Mouse (Mus musculus) Patski (cell line): ENCODE measurements around the gene Lif. TPM values are rescaled to one million over a fixed set of nuclear protein-coding genes. Genes with fewer than 3 reads are reported as not detected.

Experiments
- ATAC-seq: fragments of 100-300 bp; one replicate; pipeline ENCODE4 v1.8.0; 2021
- CTCF ChIA-PET: fragments of 350-600 bp; sonication (Branson Sonifier 250); formaldehyde crosslinking; loops from one replicate; lab custom pipeline; 2022; ENCODE audit warnings: inconsistent platforms; lab: Charles Lee
- POLR2A ChIA-PET: fragments of 350-600 bp; sonication (Branson Sonifier 250); formaldehyde crosslinking; loops from one replicate; lab custom pipeline; 2022; ENCODE audit warnings: antibody characterized with exemption, inconsistent platforms; lab: Charles Lee
- DNase-seq: peaks from one replicate; pipeline ENCODE4 v3.0.0-alpha.2; 2011; ENCODE audit warnings: low read depth, low spot score
- H3K27me3 ChIP-seq: fragments of 371-371 bp; one replicate; pipeline ENCODE4 v1.5.1; 2021
- CTCF ChIP-seq: fragments of 100-300 bp; IDR thresholded peaks from one replicate; pipeline ENCODE4 v1.5.1; 2021
- in situ Hi-C: fragments of 300-500 bp; cut with MboI; formaldehyde crosslinking; loops from 3 replicates; pipeline ENCODE4 v1.11.1; 2018; ENCODE audit warnings: low pct_unique_long_range_greater_than_20kb, mixed read lengths
- polyA plus RNA-seq: library from polyadenylated mRNA; unstranded; gene quantifications from one replicate; pipeline ENCODE4 v1.2.3, GENCODE M21; 2021

The Lif gene
- polyA plus RNA-seq, 1 experiment from 2014 or later: 31.3 TPM

DNA sequence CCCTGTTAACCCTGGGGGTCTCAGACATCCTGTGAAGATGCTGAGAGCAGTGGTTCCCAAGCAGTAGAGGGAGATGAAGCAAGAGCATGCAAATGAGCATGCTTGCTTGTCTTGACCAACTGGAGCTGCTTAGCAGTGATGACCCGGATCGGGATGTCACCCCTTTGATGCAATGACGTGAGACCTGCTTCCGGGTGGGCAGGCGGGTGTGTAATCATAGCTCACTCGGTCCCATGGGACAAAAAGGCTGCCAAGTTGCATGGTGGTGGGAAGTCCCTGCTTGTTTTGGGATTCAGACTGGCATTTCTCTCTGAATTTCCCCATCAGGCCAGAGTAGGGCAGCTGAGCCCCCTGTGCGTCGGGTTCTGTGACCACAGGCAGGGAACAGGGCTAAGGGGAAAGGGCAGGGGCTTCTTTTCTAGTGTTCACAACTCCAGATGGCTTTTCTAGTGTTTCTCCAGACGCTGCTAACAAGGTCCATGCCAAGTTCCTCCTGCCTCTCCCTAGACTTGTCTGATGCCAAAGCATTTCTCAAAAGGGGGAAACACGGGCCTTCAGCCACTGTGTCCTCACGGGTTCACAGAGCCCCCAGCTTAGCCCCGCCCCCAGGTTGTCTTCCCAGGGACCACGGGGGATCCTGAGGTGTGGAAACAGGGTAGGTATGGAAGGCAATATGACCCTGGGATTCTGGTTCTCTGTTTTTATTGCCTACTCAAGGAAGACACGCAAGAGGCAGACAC is 42.5 kb downstream of the Lif start:
- in situ Hi-C loops: loop anchor here (5.0 to 25.0 kb wide), 3 partner anchors 38 to 1562 kb away; partner anchors contain the start of gene Aebp1
- ChIA-PET CTCF (interaction anchor here (0.9 to 4.4 kb wide), 8 partner anchors 9 to 122 kb away, joined by 3 to 22 read pairs (median 5); no protein-coding TSS in a partner anchor), POLR2A (interaction anchor here (1.1 kb wide), 1 partner anchor 33 kb away, joined by 4 read pairs; no protein-coding TSS in a partner anchor)
- ATAC-seq (peak; percentile 33), DNase-seq (no peak)
- TF ChIP-seq CTCF: no peak
- H3K27me3 ChIP-seq: no peaks in the 10 kb centered on the region

DNA sequence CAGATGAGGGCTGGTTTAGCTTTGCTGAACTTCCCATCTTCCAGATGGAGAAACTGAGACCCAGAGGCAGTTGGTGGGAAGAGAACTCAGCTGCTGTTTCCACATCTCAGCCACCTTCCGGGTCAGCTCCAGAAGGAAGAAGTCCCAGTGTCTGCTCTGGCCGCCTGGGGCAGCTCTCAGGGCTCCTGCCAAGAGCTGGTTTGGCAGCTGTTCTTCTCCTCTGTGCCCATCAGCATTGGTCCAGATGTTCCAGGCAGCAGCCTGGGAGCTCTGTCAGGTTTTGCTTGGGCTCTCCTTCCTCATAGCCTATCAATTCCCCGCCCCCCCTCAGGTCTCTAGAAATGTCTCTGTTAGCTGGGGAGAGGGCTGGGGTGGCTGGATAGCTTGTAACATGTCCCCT is 43.3 kb downstream of the Lif start:
- no peaks in the 10 kb centered on the region for H3K27me3 ChIP-seq
- TF ChIP-seq CTCF: no peak
- DNase-seq (no peak), ATAC-seq (no peak)
- ChIA-PET CTCF (interaction anchor here (0.9 to 2.2 kb wide), 5 partner anchors 38 to 121 kb away, joined by 3 to 6 read pairs (median 5); no protein-coding TSS in a partner anchor), POLR2A (interaction anchor here (1.6 kb wide), 1 partner anchor 15 kb away, joined by 3 read pairs; no protein-coding TSS in a partner anchor)
- in situ Hi-C loops: loop anchor here (10.0 kb wide), 1 partner anchor 196 kb away; no protein-coding TSS in a partner anchor

DNA sequence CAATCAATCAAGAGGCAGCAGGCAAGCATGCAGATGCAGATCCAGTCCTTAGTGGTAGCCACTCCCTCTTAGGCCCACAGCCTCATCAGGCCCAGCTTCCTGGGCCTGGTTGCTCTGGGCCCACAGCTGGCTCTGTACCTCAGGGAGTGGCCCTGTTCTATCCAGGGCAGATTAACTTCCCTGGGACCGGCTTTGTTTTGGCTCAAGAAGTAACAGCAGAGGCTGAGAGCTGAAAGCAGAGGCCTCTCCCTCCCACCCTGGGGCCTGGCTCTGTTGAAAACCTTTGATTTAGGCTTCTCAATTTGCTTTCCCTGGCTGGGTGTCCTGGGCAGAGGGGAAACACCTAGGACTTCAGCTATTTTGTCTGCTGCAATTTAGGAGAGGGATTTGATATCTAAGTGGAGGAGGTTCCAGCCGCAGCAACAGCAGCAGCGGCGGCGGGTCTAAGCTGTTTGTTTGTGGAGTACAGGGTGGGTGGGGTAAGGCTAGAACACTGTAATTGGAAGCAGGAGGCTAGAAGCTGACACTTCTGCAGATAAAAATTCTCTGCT is 45.1 kb downstream of the Lif start:
- TF ChIP-seq CTCF: no peak
- H3K27me3 ChIP-seq: no peaks in the 10 kb centered on the region
- ChIA-PET CTCF (interaction anchor here (1.0 to 1.2 kb wide), 3 partner anchors 32 to 43 kb away, joined by 3 read pairs; no protein-coding TSS in a partner anchor), POLR2A (interaction anchor here (1.6 kb wide), 1 partner anchor 40 kb away, joined by 6 read pairs; no protein-coding TSS in a partner anchor)
- no peak for ATAC-seq
- DNase-seq: no peak
- in situ Hi-C loops: loop anchor here (10.0 kb wide), 1 partner anchor 198 kb away; no protein-coding TSS in a partner anchor

DNA sequence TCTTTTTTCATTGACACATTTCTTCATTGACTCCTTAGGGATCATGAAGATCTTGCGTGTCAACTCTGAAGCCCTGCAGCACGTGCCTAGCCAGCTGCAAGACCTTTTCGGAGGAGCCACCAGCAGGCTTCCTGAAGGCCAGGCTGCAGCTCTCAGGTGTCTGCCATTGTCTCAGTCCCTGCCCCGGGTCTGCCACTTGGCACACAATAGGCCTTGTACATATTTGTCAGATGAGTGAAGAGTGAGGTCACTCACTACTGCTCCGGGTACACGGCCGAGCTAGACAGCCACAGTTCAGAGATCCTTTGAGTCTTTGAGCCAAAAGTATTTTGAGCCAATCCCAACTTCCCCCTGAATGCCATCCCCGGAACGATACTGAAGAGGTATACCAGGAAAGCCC is 45.7 kb downstream of the Lif start:
- CTCF ChIA-PET: interaction anchor here (1.0 to 1.2 kb wide), 3 partner anchors 32 to 44 kb away, joined by 3 read pairs; no protein-coding TSS in a partner anchor
- no peak for TF ChIP-seq CTCF
- POLR2A ChIA-PET: interaction anchor here (1.6 kb wide), 1 partner anchor 40 kb away, joined by 6 read pairs; no protein-coding TSS in a partner anchor
- peak; percentile 59 for DNase-seq
- in situ Hi-C loops: loop anchor here (10.0 kb wide), 1 partner anchor 198 kb away; no protein-coding TSS in a partner anchor
- H3K27me3 ChIP-seq: no peaks in the 10 kb centered on the region
- ATAC-seq: no peak

DNA sequence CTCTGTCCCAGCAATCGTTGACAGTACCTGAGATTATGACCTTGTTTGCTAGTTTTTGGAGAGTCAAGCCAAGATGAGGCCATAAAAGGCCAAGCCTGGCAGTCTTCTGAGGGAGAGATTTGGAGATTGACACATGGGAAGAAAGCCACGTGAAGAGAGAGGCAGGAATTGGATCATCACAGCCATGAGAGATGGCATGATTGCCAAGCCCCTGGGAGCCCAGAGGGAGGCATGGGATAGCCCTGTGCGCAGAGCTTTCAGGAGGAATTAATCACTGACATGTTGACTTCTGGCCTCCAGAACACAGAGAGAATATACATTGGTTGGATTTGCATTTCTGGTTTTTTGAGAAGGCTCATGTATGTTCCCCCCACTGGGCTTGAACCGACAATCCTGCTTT is 46.8 kb downstream of the Lif start:
- TF ChIP-seq CTCF: no peak
- CTCF ChIA-PET: no interaction called here
- ATAC-seq (no peak), DNase-seq (no peak)
- POLR2A ChIA-PET: no interaction called here
- no peaks in the 10 kb centered on the region for H3K27me3 ChIP-seq
- in situ Hi-C loops: loop anchor here (10.0 kb wide), 1 partner anchor 199 kb away; no protein-coding TSS in a partner anchor

DNA sequence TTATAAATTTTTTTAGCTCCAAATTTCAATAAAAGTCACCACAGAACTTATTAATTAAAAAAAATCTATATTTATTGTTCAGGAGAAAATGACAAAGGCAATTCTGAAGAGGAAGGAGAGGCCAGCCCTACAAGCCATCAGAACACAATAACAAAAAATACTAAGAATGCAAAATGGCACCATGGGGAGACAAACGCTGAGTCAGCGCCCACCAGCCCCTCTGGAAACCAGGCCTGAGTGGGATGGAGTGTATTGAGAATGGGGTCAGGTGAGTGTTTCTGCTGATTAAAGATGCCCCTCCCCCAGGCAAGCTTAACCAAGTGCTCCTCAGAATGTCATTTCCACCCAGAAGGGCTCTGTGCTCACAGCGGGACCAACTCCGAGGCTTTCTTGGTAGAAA is 47.7 kb downstream of the Lif start:
- DNase-seq: no peak
- no peak for TF ChIP-seq CTCF
- in situ Hi-C loops: loop anchor here (10.0 kb wide), 1 partner anchor 200 kb away; no protein-coding TSS in a partner anchor
- ATAC-seq: no peak
- no peaks in the 10 kb centered on the region for H3K27me3 ChIP-seq
- ChIA-PET CTCF (no interaction called here), POLR2A (no interaction called here)

DNA sequence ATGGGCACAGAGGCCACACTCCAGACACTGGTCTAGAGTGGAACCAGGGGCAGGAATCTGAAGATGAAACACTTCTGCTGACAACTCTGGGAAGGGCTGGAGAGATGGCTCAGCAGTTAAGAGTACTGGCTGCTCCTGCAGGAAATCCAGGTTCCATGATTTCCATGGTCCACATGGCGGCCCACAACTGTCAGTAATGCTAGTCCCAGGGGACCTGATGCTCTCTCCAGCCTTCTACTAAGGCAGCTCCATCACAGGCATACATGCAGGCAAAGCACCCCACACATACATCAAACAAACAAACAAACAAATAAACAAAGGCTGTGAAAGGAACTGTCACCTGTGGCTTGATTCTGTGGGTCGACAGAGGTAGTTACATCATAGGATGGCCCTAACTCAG is 48.7 kb downstream of the Lif start:
- DNase-seq: no peak
- no peak for ATAC-seq
- no peaks in the 10 kb centered on the region for H3K27me3 ChIP-seq
- POLR2A ChIA-PET: interaction anchor here (1.3 kb wide), 1 partner anchor 45 kb away, joined by 4 read pairs; no protein-coding TSS in a partner anchor
- TF ChIP-seq CTCF: no peak
- in situ Hi-C loops: loop anchor here (10.0 kb wide), 1 partner anchor 201 kb away; no protein-coding TSS in a partner anchor
- CTCF ChIA-PET: interaction anchor here (1.2 kb wide), 2 partner anchors 22 to 44 kb away, joined by 3 read pairs; no protein-coding TSS in a partner anchor

DNA sequence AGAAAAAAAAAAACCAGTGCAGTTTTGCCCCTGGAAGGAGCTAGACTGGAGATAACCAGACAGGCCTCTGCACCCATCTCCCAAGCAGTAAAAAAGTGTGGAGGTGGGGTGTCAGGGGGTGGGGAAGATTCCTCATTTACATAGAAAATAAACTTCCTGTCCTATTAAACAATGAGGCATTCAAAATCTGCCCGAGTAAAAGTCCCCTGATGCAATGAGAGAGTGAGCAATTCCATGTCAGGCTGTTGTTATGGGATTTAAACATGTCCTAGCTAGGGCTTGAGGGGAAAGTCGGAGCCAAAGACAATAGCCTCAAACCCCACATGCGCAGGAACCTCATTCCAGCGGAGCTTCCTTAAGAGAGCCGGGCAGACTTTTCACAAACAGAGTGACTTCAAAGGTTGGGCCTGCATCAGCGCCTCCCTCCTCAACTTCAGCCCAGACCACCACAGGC is 50.7 kb downstream of the Lif start:
- ATAC-seq (peak; percentile 63), DNase-seq (peak; percentile 83)
- ChIA-PET POLR2A (interaction anchor here (0.9 to 1.9 kb wide), 4 partner anchors 38 to 48 kb away, joined by 3 to 9 read pairs (median 6); no protein-coding TSS in a partner anchor), CTCF (interaction anchor here (2.9 to 7.1 kb wide), 2 partner anchors 10 to 47 kb away, joined by 17 to 52 read pairs; no protein-coding TSS in a partner anchor)
- no peaks in the 10 kb centered on the region for H3K27me3 ChIP-seq
- in situ Hi-C loops: loop anchor here (10.0 kb wide), 1 partner anchor 203 kb away; no protein-coding TSS in a partner anchor
- TF ChIP-seq CTCF: no peak

DNA sequence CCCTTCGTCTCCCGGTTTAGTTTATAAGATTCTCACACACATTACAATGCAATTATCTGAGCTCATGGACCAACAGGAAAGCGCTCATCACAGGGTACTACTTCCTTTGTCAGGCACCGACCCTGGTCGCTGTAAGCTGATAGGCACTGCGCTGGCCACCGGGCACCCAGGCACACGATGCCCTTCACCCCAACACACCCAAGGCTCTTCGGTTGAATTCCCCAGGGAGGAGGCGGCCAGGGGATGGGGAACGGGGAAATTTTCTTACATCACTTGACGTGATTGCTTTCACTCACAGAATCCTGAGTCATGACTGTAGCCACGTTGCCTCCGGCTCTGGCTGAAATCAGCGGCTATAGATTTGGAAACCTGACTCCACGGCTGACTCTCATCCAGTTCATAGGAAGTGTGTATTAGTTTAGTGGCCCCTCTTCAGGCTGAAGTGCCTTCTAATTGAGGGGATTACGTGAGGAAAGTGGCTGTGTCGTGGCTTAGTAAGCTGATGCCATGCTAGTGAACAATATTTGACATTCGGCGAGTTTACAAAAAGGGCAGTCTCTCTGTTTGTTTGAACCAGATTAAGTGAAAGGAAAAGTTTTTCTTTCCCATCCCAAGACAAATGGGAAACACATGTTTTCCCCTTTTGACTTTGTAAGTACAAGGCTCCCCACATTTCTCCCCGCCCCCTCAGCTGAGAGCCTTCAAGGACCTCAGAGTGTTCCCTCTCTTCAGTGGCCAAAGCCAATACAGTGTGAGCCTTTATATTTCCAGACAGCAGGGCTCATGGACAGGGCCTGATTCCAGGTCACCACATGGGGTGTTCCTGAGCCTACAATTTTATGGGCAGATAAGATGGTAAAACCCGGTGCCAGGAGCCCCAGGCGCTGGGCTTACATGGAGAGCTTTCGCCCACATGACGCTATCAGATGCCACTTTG is 51.4 kb downstream of the Lif start:
- ChIA-PET POLR2A (interaction anchor here (0.9 to 1.9 kb wide), 8 partner anchors 12 to 49 kb away, joined by 3 to 9 read pairs (median 6); no protein-coding TSS in a partner anchor), CTCF (interaction anchor here (1.1 to 7.1 kb wide), 3 partner anchors 10 to 48 kb away, joined by 4 to 52 read pairs (median 17); no protein-coding TSS in a partner anchor)
- peak; percentile 77 for ATAC-seq
- no peak for TF ChIP-seq CTCF
- H3K27me3 ChIP-seq: no peaks in the 10 kb centered on the region
- in situ Hi-C loops: loop anchor here (10.0 kb wide), 1 partner anchor 204 kb away; no protein-coding TSS in a partner anchor
- DNase-seq: peak; percentile 85
